Mouse (Mus musculus) midbrain, embryonic 12.5 days (tissue): ENCODE data around the gene Sprr4. TPM values are rescaled to one million over a fixed set of nuclear protein-coding genes. Genes with fewer than 3 reads are reported as not detected.

Experiments used
- ATAC-seq: fragments of 200-750 bp; cut with Nextera tagmentation; 2 replicates; pipeline ENCODE4 v1.8.0; 2017; ENCODE audit warnings: low read depth, moderate TSS enrichment, moderate library complexity; ENCODE audit not compliant: low FRiP score
- H3K27ac ChIP-seq: fragments of 300-500 bp; sonication (generic); replicated peaks from 2 replicates; pipeline ENCODE4 v1.5.1; 2016; ENCODE audit warnings: mild to moderate bottlenecking
- H3K27me3 ChIP-seq: fragments of 300-500 bp; sonication (generic); 2 replicates; pipeline ENCODE4 v1.6.1; 2016; ENCODE audit warnings: mild to moderate bottlenecking
- H3K36me3 ChIP-seq: fragments of 300-500 bp; sonication (generic); 2 replicates; pipeline ENCODE4 v1.6.1; 2016
- H3K4me1 ChIP-seq: fragments of 300-500 bp; sonication (generic); 2 replicates; pipeline ENCODE4 v1.6.1; 2016
- H3K4me2 ChIP-seq: fragments of 300-500 bp; sonication (generic); replicated peaks from 2 replicates; pipeline ENCODE4 v1.6.1; 2016; ENCODE audit warnings: mild to moderate bottlenecking, moderate library complexity
- H3K4me3 ChIP-seq: fragments of 300-500 bp; sonication (generic); 2 replicates; pipeline ENCODE4 v1.5.1; 2016; ENCODE audit warnings: mild to moderate bottlenecking
- H3K9ac ChIP-seq: fragments of 300-500 bp; sonication (generic); replicated peaks from 2 replicates; pipeline ENCODE4 v1.6.1; 2016; ENCODE audit warnings: mild to moderate bottlenecking, moderate library complexity
- H3K9me3 ChIP-seq: fragments of 300-500 bp; sonication (generic); 2 replicates; pipeline ENCODE4 v1.6.1; 2016; ENCODE audit warnings: mild to moderate bottlenecking
- WGBS: fragments of 180-500 bp; shearing (Covaris S2); methylation state at CpG from one replicate; pipeline ENCODE4 v1.1.7; 2016; 5-methylcytosine and 5-hydroxymethylcytosine counted together
- polyA plus RNA-seq: library from polyadenylated mRNA; unstranded; fragments of >200 nt; fragmentation: Nextera tagmentation; extraction: Ambion mirVana; gene quantifications from 2 replicates; pipeline ENCODE4 v1.2.1, GENCODE M21; 2016

Sprr4 gene
- polyA plus RNA-seq, 1 experiment from 2014 or later = not detected

DNA sequence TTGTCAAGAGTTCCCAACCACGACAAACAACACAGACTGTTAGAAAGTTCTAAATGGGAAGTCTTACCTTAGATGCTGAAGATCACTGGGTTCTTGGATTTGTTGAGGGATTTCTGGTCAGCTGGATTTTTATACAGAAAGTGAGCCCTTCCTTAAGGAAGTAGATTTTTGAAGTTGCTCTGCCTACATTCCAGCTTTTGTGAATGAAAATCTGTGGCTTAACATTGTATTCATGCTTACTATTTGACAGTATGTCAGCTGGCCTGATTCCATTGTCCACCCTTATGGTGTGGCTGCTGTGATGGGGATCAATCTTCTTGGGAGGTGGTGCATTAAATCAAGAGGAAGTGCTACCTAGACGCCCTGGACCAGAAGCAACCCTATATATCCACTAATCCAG lies 41.7 kb downstream of the Sprr4 start, which contains the start of gene Sprr3:
Sprr3 (minus strand) TSS at position 101 of the 400 bp plus-strand sequence.
- Histone ChIP-seq H3K27me3 (no peaks in the 10 kb centered on the region), H3K9ac (no peak within 1 kb of the TSS), H3K4me1 (no peaks in the 10 kb centered on the region), H3K4me2 (no peak within 1 kb of the TSS), H3K9me3 (no peaks in the 10 kb centered on the region), H3K27ac (no peak within 1 kb of the TSS), H3K4me3 (no peak within 1 kb of the TSS), H3K36me3 (no peaks in the 10 kb centered on the region)
- no peak for ATAC-seq
- WGBS = 71% methylated on average over 2 of the region's 2 CpGs

DNA sequence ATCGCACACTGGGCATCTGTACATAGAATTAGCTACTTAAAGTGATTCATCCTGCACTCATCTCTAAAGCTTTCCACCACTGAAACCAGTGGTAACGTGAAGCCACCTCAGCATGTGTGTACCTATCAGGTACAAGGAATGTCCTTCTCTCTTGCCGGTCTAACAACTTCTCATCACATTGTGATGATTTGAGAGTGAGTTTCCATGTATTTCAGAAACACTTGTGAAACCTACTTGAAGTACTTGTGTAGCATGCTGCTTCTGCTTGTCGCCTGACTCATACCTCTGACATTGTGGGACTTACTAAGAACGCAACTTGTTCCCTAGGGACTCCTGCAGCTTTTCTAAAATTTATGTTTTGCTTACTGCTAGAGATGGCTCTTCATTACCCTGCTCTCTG lies 45.1 kb downstream of the Sprr4 start:
- no peak overlapping the region for H3K4me2 ChIP-seq
- H3K36me3 ChIP-seq = no peaks in the 10 kb centered on the region
- 86% methylated on average over 5 of the region's 5 CpGs for WGBS
- no peak for ATAC-seq
- H3K9me3 ChIP-seq = no peaks in the 10 kb centered on the region
- H3K9ac ChIP-seq = no peak overlapping the region
- no peaks in the 10 kb centered on the region for H3K4me1 ChIP-seq
- no peaks in the 10 kb centered on the region for H3K27me3 ChIP-seq
- H3K27ac ChIP-seq = no peak overlapping the region
- H3K4me3 ChIP-seq = no peak overlapping the region

Other genes starting within 250 kb of the Sprr4 start
- not detected in 2 replicates for gene Sprr2a3, start 215.1 kb downstream of the Sprr4 start, polyA plus RNA-seq
- gene Sprr2b, start 183.9 kb downstream of the Sprr4 start, polyA plus RNA-seq = not detected in 2 replicates
- not detected in 2 replicates for gene Sprr2d, start 161.4 kb downstream of the Sprr4 start, polyA plus RNA-seq
- gene Sprr2e, start 148.3 kb downstream of the Sprr4 start, polyA plus RNA-seq = not detected in 2 replicates
- gene Sprr2f, start 135.3 kb downstream of the Sprr4 start, polyA plus RNA-seq = not detected in 2 replicates
- not detected in 2 replicates for gene Sprr2h, start 114.8 kb downstream of the Sprr4 start, polyA plus RNA-seq
- gene Sprr2i, start 92.5 kb downstream of the Sprr4 start, polyA plus RNA-seq = not detected in 2 replicates
- not detected in 2 replicates for gene Sprr2j-ps, start 82.4 kb downstream of the Sprr4 start, polyA plus RNA-seq
- gene Gm9774, start 71.1 kb downstream of the Sprr4 start, polyA plus RNA-seq = 6.6 and 9.2 TPM in 2 replicates
- not detected in 2 replicates for gene Sprr2k, start 67.9 kb downstream of the Sprr4 start, polyA plus RNA-seq
- not detected in 2 replicates for gene Sprr1b, start 61.7 kb downstream of the Sprr4 start, polyA plus RNA-seq
- not detected in 2 replicates for gene Sprr3, start 41.8 kb downstream of the Sprr4 start, polyA plus RNA-seq
- gene Sprr1a, start 14.6 kb downstream of the Sprr4 start, polyA plus RNA-seq = not detected in 2 replicates
- gene 2310046K23Rik, start 34.0 kb upstream of the Sprr4 start, polyA plus RNA-seq = not detected in 2 replicates
- not detected in 2 replicates for gene Ivl, start 73.2 kb upstream of the Sprr4 start, polyA plus RNA-seq
- not detected in 2 replicates for gene Smcp, start 88.5 kb upstream of the Sprr4 start, polyA plus RNA-seq
- not detected in 2 replicates for gene 2210017I01Rik, start 107.0 kb upstream of the Sprr4 start, polyA plus RNA-seq
- gene Lce6a, start 121.2 kb upstream of the Sprr4 start, polyA plus RNA-seq = not detected in 2 replicates
- gene Lce1a1, start 147.8 kb upstream of the Sprr4 start, polyA plus RNA-seq = not detected in 2 replicates
- gene Lce1b, start 156.4 kb upstream of the Sprr4 start, polyA plus RNA-seq = not detected in 2 replicates
- not detected in 2 replicates for gene Lce1a2, start 169.8 kb upstream of the Sprr4 start, polyA plus RNA-seq
- gene Lce1c, start 178.8 kb upstream of the Sprr4 start, polyA plus RNA-seq = not detected in 2 replicates
- gene Lce1d, start 186.7 kb upstream of the Sprr4 start, polyA plus RNA-seq = not detected in 2 replicates
- not detected in 2 replicates for gene Lce1e, start 208.6 kb upstream of the Sprr4 start, polyA plus RNA-seq
- gene Lce1f, start 219.9 kb upstream of the Sprr4 start, polyA plus RNA-seq = not detected in 2 replicates
- gene Gm38119, start 238.6 kb upstream of the Sprr4 start, polyA plus RNA-seq = not detected in 2 replicates